Mouse (Mus musculus): ENCODE data around the gene Prss32. TPM values are rescaled to one million over a fixed set of nuclear protein-coding genes. Genes with fewer than 3 reads are reported as not detected.

Prss32 gene
- polyA plus RNA-seq, 1 experiment from 2014 or later: not detected

DNA sequence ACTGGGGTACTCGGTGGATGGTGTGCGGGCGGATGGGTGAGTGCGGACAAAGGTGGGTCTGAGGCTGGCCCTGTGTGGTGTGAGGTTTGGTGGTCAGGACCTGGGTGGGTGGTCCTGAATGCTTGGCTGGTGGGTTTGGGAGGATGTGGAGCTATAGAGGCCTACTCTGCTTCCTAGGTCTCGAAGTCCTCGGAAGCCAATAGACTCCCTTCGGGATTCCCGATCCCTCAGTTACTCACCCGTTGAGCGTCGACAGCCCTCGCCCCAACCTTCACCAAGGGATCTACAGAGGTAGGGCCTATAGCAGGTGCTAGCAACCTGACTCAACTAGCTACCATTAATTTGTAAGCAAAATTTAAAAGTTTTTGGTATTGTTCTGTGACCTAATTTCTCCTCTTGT is 20.0 kb upstream of the Prss32 start:
- Histone ChIP-seq H3K9ac (ENCODE audit: low read length) (no peak overlapping the region), H3K4me2 (ENCODE audit: low read length) (no peak overlapping the region), H3K27ac (replicated peaks in 1 of 2; ENCODE audit: control insufficient read depth in 1 of 2, insufficient read depth in 1 of 2, low read depth in 2 of 2, low read length in 2 of 2) (no peak overlapping the region), H3K4me1 (ENCODE audit: control insufficient read depth in 2 of 2, insufficient read depth in 2 of 2, low read length in 2 of 2) (peaks cover 2 to 11% of the 10 kb centered on the region in 2 experiments; a peak in 3 of 4 replicates), H3K9me3 (ENCODE audit: control insufficient read depth, low read length) (0 out of 2 replicates have a peak, but pooled peaks cover 6% of the 10 kb centered on the region), H3K4me3 (ENCODE audit: control insufficient read depth in 1 of 2, insufficient read depth in 1 of 2, low read depth in 1 of 2, low read length in 2 of 2) (no peak overlapping the region), H3K27me3 (ENCODE audit: control insufficient read depth, insufficient read depth, low read length) (no peaks in the 10 kb centered on the region), H3K36me3 (ENCODE audit: control insufficient read depth, insufficient read depth, low read length) (peaks cover 90% of the 10 kb centered on the region)
- WGBS: 89% methylated on average over 12 of the region's 12 CpGs
- no peak for ATAC-seq (ENCODE audit: insufficient number of reproducible peaks, insufficient read depth, low FRiP score, low read depth)

- Histone ChIP-seq H3K4me2 (ENCODE audit: low read length) (no peak overlapping the region), H3K4me1 (ENCODE audit: control insufficient read depth in 2 of 2, insufficient read depth in 2 of 2, low read length in 2 of 2) (peaks cover 2 to 11% of the 10 kb centered on the region in 2 experiments; a peak in 3 of 4 replicates), H3K36me3 (ENCODE audit: control insufficient read depth, insufficient read depth, low read length) (peaks cover 70% of the 10 kb centered on the region), H3K27me3 (ENCODE audit: control insufficient read depth, insufficient read depth, low read length) (0 out of 2 replicates have a peak, but pooled peaks cover 2% of the 10 kb centered on the region), H3K9me3 (ENCODE audit: control insufficient read depth, low read length) (no peaks in the 10 kb centered on the region), H3K9ac (ENCODE audit: low read length) (no peak overlapping the region), H3K27ac (replicated peaks in 1 of 2; ENCODE audit: control insufficient read depth in 1 of 2, insufficient read depth in 1 of 2, low read depth in 2 of 2, low read length in 2 of 2) (no peak overlapping the region), H3K4me3 (ENCODE audit: control insufficient read depth in 1 of 2, insufficient read depth in 1 of 2, low read depth in 1 of 2, low read length in 2 of 2) (no peak overlapping the region)
- WGBS: 85% methylated on average over 4 of the region's 4 CpGs
- ATAC-seq (ENCODE audit: insufficient number of reproducible peaks, insufficient read depth, low FRiP score, low read depth): no peak
These were observed 18.1 kb upstream of the Prss32 start for GRCm38 (mm10) chr17:23825591-23825990.

DNA sequence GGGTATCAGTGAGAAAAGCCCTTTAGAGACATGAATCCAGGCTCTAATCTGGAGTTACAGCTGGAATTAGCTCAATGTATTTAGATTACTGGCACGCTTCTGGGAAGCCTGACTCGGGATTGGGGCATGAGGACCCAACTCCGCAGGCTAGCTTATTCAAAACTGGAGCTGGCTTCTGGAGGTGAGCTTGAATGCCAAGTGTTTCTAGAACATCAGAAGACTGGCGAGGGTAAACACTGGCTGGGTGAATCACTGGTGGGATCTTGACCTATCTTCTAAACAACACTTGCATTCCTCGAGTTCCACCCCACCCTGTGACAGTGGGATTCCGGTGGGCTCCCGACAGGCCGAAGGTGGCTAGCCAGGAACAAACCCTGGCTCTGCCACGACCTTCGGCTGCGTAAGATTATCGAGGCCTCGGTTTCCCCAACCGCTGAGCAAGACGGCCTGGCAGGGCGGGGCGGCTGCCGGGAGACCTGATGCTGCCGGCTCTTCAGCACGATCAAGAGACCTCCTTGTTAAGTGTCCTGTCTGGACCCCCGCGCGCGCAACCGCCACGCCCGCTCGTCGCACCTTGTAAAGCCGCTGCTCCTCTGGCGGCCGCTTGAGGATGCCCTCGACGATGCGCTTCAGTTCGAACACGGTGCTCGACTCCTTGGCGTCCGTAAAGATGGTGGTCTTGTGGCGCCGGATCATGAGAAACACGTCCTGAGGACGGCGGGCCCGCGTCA is 15.2 kb upstream of the Prss32 start:
- H3K4me1 ChIP-seq (ENCODE audit: control insufficient read depth in 2 of 2, insufficient read depth in 2 of 2, low read length in 2 of 2): peaks cover 2 to 11% of the 10 kb centered on the region in 2 experiments; a peak in 3 of 4 replicates

DNA sequence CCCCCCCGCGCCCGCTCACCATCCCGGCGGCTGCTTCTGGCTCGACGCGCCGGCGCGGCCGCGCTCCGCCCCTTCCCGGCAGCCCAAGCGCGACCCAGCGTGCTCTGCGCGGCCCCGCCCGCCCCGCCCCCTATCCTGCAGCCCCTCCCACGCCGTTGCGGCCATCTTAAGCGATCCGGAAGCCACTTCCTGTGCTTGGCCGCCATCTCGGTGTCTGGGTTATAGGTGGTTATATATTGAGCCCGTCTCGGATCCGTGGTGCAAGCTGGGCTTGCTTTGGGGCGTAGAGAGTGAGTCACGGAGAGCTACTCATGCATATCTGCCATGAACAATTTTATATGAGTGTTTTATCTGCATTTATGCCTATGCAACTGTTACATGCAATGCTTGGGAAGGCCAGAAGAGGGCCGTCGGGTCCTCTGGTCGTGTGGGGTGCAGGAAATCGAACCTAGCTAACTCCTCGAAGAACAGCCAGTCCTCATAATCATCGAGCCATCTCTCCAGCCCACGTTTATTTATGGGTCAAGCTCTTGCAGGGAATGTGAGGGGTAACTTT is 14.5 kb upstream of the Prss32 start, which contains the start of gene Elob:
Gene Elob (minus strand): TSS at position 73 of the 556 bp plus-strand sequence.
- Histone ChIP-seq H3K27ac (replicated peaks in 1 of 2; ENCODE audit: control insufficient read depth in 1 of 2, insufficient read depth in 1 of 2, low read depth in 2 of 2, low read length in 2 of 2) (peak within 1 kb of the TSS; percentile 90 to 97), H3K9ac (ENCODE audit: low read length) (peak within 1 kb of the TSS; percentile 94), H3K36me3 (ENCODE audit: control insufficient read depth, insufficient read depth, low read length) (peaks cover 35% of the 10 kb centered on the region), H3K4me1 (ENCODE audit: control insufficient read depth in 2 of 2, insufficient read depth in 2 of 2, low read length in 2 of 2) (peaks cover 2 to 11% of the 10 kb centered on the region in 2 experiments; a peak in 3 of 4 replicates), H3K27me3 (ENCODE audit: control insufficient read depth, insufficient read depth, low read length) (peaks cover 24% of the 10 kb centered on the region), H3K4me3 (ENCODE audit: control insufficient read depth in 1 of 2, insufficient read depth in 1 of 2, low read depth in 1 of 2, low read length in 2 of 2) (peak within 1 kb of the TSS; percentile 79 to 95), H3K9me3 (ENCODE audit: control insufficient read depth, low read length) (no peaks in the 10 kb centered on the region), H3K4me2 (ENCODE audit: low read length) (peak within 1 kb of the TSS; percentile 80)
- under 1% methylated on average over 32 of the region's 42 CpGs for WGBS
- peak; percentile 90 for ATAC-seq (ENCODE audit: insufficient number of reproducible peaks, insufficient read depth, low FRiP score, low read depth)

More for the DNA sequence above, 15.2 kb upstream of the Prss32 start:
- Histone ChIP-seq H3K36me3 (ENCODE audit: control insufficient read depth, insufficient read depth, low read length) (peaks cover 42% of the 10 kb centered on the region), H3K9me3 (ENCODE audit: control insufficient read depth, low read length) (no peaks in the 10 kb centered on the region), H3K9ac (ENCODE audit: low read length) (peak overlapping the region; percentile 94), H3K4me3 (ENCODE audit: control insufficient read depth in 1 of 2, insufficient read depth in 1 of 2, low read depth in 1 of 2, low read length in 2 of 2) (peak overlapping the region; percentile 79 to 95), H3K27me3 (ENCODE audit: control insufficient read depth, insufficient read depth, low read length) (peaks cover 18% of the 10 kb centered on the region), H3K4me2 (ENCODE audit: low read length) (peak overlapping the region; percentile 80), H3K27ac (replicated peaks in 1 of 2; ENCODE audit: control insufficient read depth in 1 of 2, insufficient read depth in 1 of 2, low read depth in 2 of 2, low read length in 2 of 2) (peak overlapping the region; percentile 70 to 90)
- under 1% methylated on average over 47 of the region's 47 CpGs for WGBS
- ATAC-seq (ENCODE audit: insufficient number of reproducible peaks, insufficient read depth, low FRiP score, low read depth): peak; percentile 65

GRCm38 (mm10) chr17:23831201-23831600 is 12.5 kb upstream of the Prss32 start:
- H3K4me3 ChIP-seq (ENCODE audit: control insufficient read depth in 1 of 2, insufficient read depth in 1 of 2, low read depth in 1 of 2, low read length in 2 of 2): no peak overlapping the region
- H3K27me3 ChIP-seq (ENCODE audit: control insufficient read depth, insufficient read depth, low read length): peaks cover 37% of the 10 kb centered on the region
- no peak overlapping the region for H3K27ac ChIP-seq (replicated peaks in 1 of 2; ENCODE audit: control insufficient read depth in 1 of 2, insufficient read depth in 1 of 2, low read depth in 2 of 2, low read length in 2 of 2)
- H3K9ac ChIP-seq (ENCODE audit: low read length): no peak overlapping the region
- no peak overlapping the region for H3K4me2 ChIP-seq (ENCODE audit: low read length)
- 94% methylated on average over 1 of the region's 1 CpGs for WGBS
- peaks cover 2 to 11% of the 10 kb centered on the region in 2 experiments; a peak in 3 of 4 replicates for H3K4me1 ChIP-seq (ENCODE audit: control insufficient read depth in 2 of 2, insufficient read depth in 2 of 2, low read length in 2 of 2)
- ATAC-seq (ENCODE audit: insufficient number of reproducible peaks, insufficient read depth, low FRiP score, low read depth): no peak
- peaks cover 14% of the 10 kb centered on the region for H3K36me3 ChIP-seq (ENCODE audit: control insufficient read depth, insufficient read depth, low read length)
- H3K9me3 ChIP-seq (ENCODE audit: control insufficient read depth, low read length): no peaks in the 10 kb centered on the region

GRCm38 (mm10) chr17:23836006-23836575 is 7.6 kb upstream of the Prss32 start, which contains the start of gene Prss33:
Prss33 (minus strand) TSS chr17:23836056.
- H3K27me3 ChIP-seq (ENCODE audit: control insufficient read depth, insufficient read depth, low read length): peaks cover 30% of the 10 kb centered on the region
- no peak within 1 kb of the TSS for H3K4me2 ChIP-seq (ENCODE audit: low read length)
- 74% methylated on average over 8 of the region's 8 CpGs for WGBS
- no peak within 1 kb of the TSS for H3K9ac ChIP-seq (ENCODE audit: low read length)
- H3K4me1 ChIP-seq (ENCODE audit: control insufficient read depth in 2 of 2, insufficient read depth in 2 of 2, low read length in 2 of 2): no peaks in the 10 kb centered on the region
- no peaks in the 10 kb centered on the region for H3K36me3 ChIP-seq (ENCODE audit: control insufficient read depth, insufficient read depth, low read length)
- no peak within 1 kb of the TSS for H3K27ac ChIP-seq (replicated peaks in 1 of 2; ENCODE audit: control insufficient read depth in 1 of 2, insufficient read depth in 1 of 2, low read depth in 2 of 2, low read length in 2 of 2)
- H3K9me3 ChIP-seq (ENCODE audit: control insufficient read depth, low read length): no peaks in the 10 kb centered on the region
- no peak for ATAC-seq (ENCODE audit: insufficient number of reproducible peaks, insufficient read depth, low FRiP score, low read depth)
- H3K4me3 ChIP-seq (ENCODE audit: control insufficient read depth in 1 of 2, insufficient read depth in 1 of 2, low read depth in 1 of 2, low read length in 2 of 2): no peak within 1 kb of the TSS

- no peak overlapping the region for H3K9ac ChIP-seq (ENCODE audit: low read length)
- WGBS: 33% methylated on average over 4 of the region's 4 CpGs
- ATAC-seq (ENCODE audit: insufficient number of reproducible peaks, insufficient read depth, low FRiP score, low read depth): no peak
- no peak overlapping the region for H3K4me2 ChIP-seq (ENCODE audit: low read length)
- no peak overlapping the region for H3K27ac ChIP-seq (replicated peaks in 1 of 2; ENCODE audit: control insufficient read depth in 1 of 2, insufficient read depth in 1 of 2, low read depth in 2 of 2, low read length in 2 of 2)
- H3K4me3 ChIP-seq (ENCODE audit: control insufficient read depth in 1 of 2, insufficient read depth in 1 of 2, low read depth in 1 of 2, low read length in 2 of 2): no peak overlapping the region
- H3K36me3 ChIP-seq (ENCODE audit: control insufficient read depth, insufficient read depth, low read length): no peaks in the 10 kb centered on the region
- H3K9me3 ChIP-seq (ENCODE audit: control insufficient read depth, low read length): no peaks in the 10 kb centered on the region
- H3K27me3 ChIP-seq (ENCODE audit: control insufficient read depth, insufficient read depth, low read length): no peaks in the 10 kb centered on the region; the same call in 1 of the 2 replicates
- H3K4me1 ChIP-seq (ENCODE audit: control insufficient read depth in 2 of 2, insufficient read depth in 2 of 2, low read length in 2 of 2): peaks cover 0 to 4% of the 10 kb centered on the region in 2 experiments; a peak in 1 of 4 replicates
These were observed 2.5 kb upstream of the Prss32 start for GRCm38 (mm10) chr17:23841145-23841544.

All from heart, embryonic 14.5 days (tissue).